Mouse (Mus musculus) liver, embryonic 15.5 days (tissue): ENCODE data around the gene Xxylt1. TPM values are rescaled to one million over a fixed set of nuclear protein-coding genes. Genes with fewer than 3 reads are reported as not detected.

Source experiments
- ATAC-seq: fragments of 200-750 bp; cut with Nextera tagmentation; 2 replicates; pipeline ENCODE4 v1.8.0; 2017; ENCODE audit warnings: moderate number of reproducible peaks, mild to moderate bottlenecking, moderate library complexity; ENCODE audit not compliant: insufficient read depth
- H3K27ac ChIP-seq: fragments of 300-500 bp; sonication (generic); replicated peaks from 2 replicates; pipeline ENCODE4 v1.5.1; 2015; ENCODE audit warnings: mild to moderate bottlenecking, inconsistent platforms
- H3K27me3 ChIP-seq: fragments of 300-500 bp; sonication (generic); 2 replicates; pipeline ENCODE4 v1.6.1; 2015; ENCODE audit warnings: mild to moderate bottlenecking, inconsistent platforms
- H3K36me3 ChIP-seq: fragments of 300-500 bp; sonication (generic); replicated peaks from 2 replicates; pipeline ENCODE4 v1.6.1; 2015; ENCODE audit warnings: moderate library complexity, mild to moderate bottlenecking, inconsistent platforms
- H3K4me1 ChIP-seq: fragments of 300-500 bp; sonication (generic); replicated peaks from 2 replicates; pipeline ENCODE4 v1.6.1; 2015; ENCODE audit warnings: inconsistent platforms
- H3K4me2 ChIP-seq: fragments of 300-500 bp; sonication (generic); 2 replicates; pipeline ENCODE4 v1.6.1; 2015; ENCODE audit warnings: moderate library complexity, mild to moderate bottlenecking, inconsistent platforms
- H3K4me3 ChIP-seq: fragments of 300-500 bp; sonication (generic); replicated peaks from 2 replicates; pipeline ENCODE4 v1.5.1; 2015; ENCODE audit warnings: mild to moderate bottlenecking, inconsistent platforms
- H3K9ac ChIP-seq: fragments of 300-500 bp; sonication (generic); 2 replicates; pipeline ENCODE4 v1.6.1; 2015; ENCODE audit warnings: moderate library complexity, mild to moderate bottlenecking, inconsistent platforms
- H3K9me3 ChIP-seq: fragments of 300-500 bp; sonication (generic); replicated peaks from 2 replicates; pipeline ENCODE4 v1.6.1; 2016; ENCODE audit warnings: inconsistent platforms
- WGBS: fragments of 180-500 bp; shearing (Covaris S2); methylation state at CpG from one replicate; pipeline ENCODE4 v1.1.7; 2015; ENCODE audit warnings: mixed read lengths; ENCODE audit not compliant: insufficient replicate concordance; 5-methylcytosine and 5-hydroxymethylcytosine counted together
- polyA plus RNA-seq: library from polyadenylated mRNA; unstranded; fragments of >200 nt; fragmentation: Nextera tagmentation; extraction: Ambion mirVana; gene quantifications from 2 replicates; pipeline ENCODE4 v1.2.1, GENCODE M21; 2015

The Xxylt1 gene
- polyA plus RNA-seq, 1 experiment from 2014 or later, result 1.8 TPM

GRCm38 (mm10) chr16:30916931-30917330 is 164.3 kb downstream of the Xxylt1 start:
- Histone ChIP-seq H3K9ac (no peak overlapping the region), H3K4me2 (no peak overlapping the region), H3K27ac (no peak overlapping the region), H3K36me3 (no peaks in the 10 kb centered on the region), H3K4me3 (no peak overlapping the region), H3K4me1 (no peaks in the 10 kb centered on the region), H3K9me3 (peaks cover 6% of the 10 kb centered on the region; the same call in 1 of the 2 replicates), H3K27me3 (no peaks in the 10 kb centered on the region)
- ATAC-seq, result no peak
- WGBS, result 65% methylated on average over 3 of the region's 3 CpGs

GRCm38 (mm10) chr16:30915611-30916220 is 165.5 kb downstream of the Xxylt1 start:
- no peak overlapping the region for H3K4me2 ChIP-seq
- H3K27ac ChIP-seq, result no peak overlapping the region

More at GRCm38 (mm10) chr16:30915611-30916220, 165.5 kb downstream of the Xxylt1 start:
- Histone ChIP-seq H3K9me3 (peaks cover 6% of the 10 kb centered on the region; the same call in 1 of the 2 replicates), H3K4me3 (no peak overlapping the region), H3K9ac (no peak overlapping the region), H3K27me3 (no peaks in the 10 kb centered on the region), H3K4me1 (no peaks in the 10 kb centered on the region), H3K36me3 (no peaks in the 10 kb centered on the region)
- WGBS, result 65% methylated on average over 14 of the region's 14 CpGs
- no peak for ATAC-seq

Other genes starting within 250 kb of the Xxylt1 start
- 5.8 and 6.2 TPM in 2 replicates for gene Acap2, start 119.8 kb upstream of the Xxylt1 start, polyA plus RNA-seq
- 31.2 and 33.1 TPM in 2 replicates for gene Ppp1r2, start 193.8 kb upstream of the Xxylt1 start, polyA plus RNA-seq
- gene Apod, start 233.4 kb upstream of the Xxylt1 start, polyA plus RNA-seq, result not detected in 2 replicates